Mouse (Mus musculus) R1 (cell line): ENCODE measurements around the gene Rdh13.
A peak's percentile ranks its signal among the peaks of the same experiment; 100 is the strongest.

Source experiments
- DNase-seq: peaks from one replicate; pipeline ENCODE4 v3.0.0-alpha.2; 2018; ENCODE audit warnings: low read depth, low spot score

Rdh13 gene

GRCm38 (mm10) chr7:4445216-4445791 is at the start of gene Rdh13:
Gene Rdh13 (minus strand): TSS chr7:4445649.
- peak; percentile 97 for DNase-seq

GRCm38 (mm10) chr7:4493991-4494390 is 48.5 kb upstream of the Rdh13 start:
- DNase-seq, result no peak

- no peak for DNase-seq
These were observed 47.1 kb upstream of the Rdh13 start for GRCm38 (mm10) chr7:4492284-4493224.

GRCm38 (mm10) chr7:4491308-4491707 is 45.9 kb upstream of the Rdh13 start:
- DNase-seq, result no peak

- DNase-seq, result no peak
These were observed 36.8 kb upstream of the Rdh13 start for GRCm38 (mm10) chr7:4482281-4482680.

GRCm38 (mm10) chr7:4479674-4480073 is 34.2 kb upstream of the Rdh13 start:
- DNase-seq, result peak; percentile 79

- DNase-seq, result no peak
These were observed 33.4 kb upstream of the Rdh13 start for GRCm38 (mm10) chr7:4478796-4479291.

GRCm38 (mm10) chr7:4478021-4478795 is 32.8 kb upstream of the Rdh13 start:
- DNase-seq, result peak; percentile 99

- no peak for DNase-seq
These were observed 28.5 kb upstream of the Rdh13 start for GRCm38 (mm10) chr7:4473940-4474339.

GRCm38 (mm10) chr7:4471179-4471555 is 25.7 kb upstream of the Rdh13 start:
- DNase-seq, result peak; percentile 85

- DNase-seq, result peak; percentile 89
These were observed 25.1 kb upstream of the Rdh13 start for GRCm38 (mm10) chr7:4470275-4471178.

GRCm38 (mm10) chr7:4467801-4468200 is 22.4 kb upstream of the Rdh13 start:
- no peak for DNase-seq

- DNase-seq, result no peak
These were observed 18.9 kb upstream of the Rdh13 start for GRCm38 (mm10) chr7:4464194-4464824.

- DNase-seq, result no peak
These were observed 15.4 kb upstream of the Rdh13 start, which contains the start of gene Eps8l1 for GRCm38 (mm10) chr7:4460576-4461434. Gene Eps8l1 (plus strand): TSS chr7:4460674.

GRCm38 (mm10) chr7:4452644-4453043 is 7.2 kb upstream of the Rdh13 start:
- peak; percentile 31 for DNase-seq

GRCm38 (mm10) chr7:4449211-4449610 is 3.8 kb upstream of the Rdh13 start:
- DNase-seq, result peak; percentile 46

- DNase-seq, result peak; percentile 31
These were observed 3.0 kb upstream of the Rdh13 start for GRCm38 (mm10) chr7:4448439-4448838.

- DNase-seq, result peak; percentile 71
These were observed 1.7 kb upstream of the Rdh13 start for GRCm38 (mm10) chr7:4447138-4447537.

GRCm38 (mm10) chr7:4440549-4440948 is 4.9 kb downstream of the Rdh13 start:
- DNase-seq, result no peak
